21 mouse cellular contexts compared by ENCODE assay signal in the genomic region with DNA sequence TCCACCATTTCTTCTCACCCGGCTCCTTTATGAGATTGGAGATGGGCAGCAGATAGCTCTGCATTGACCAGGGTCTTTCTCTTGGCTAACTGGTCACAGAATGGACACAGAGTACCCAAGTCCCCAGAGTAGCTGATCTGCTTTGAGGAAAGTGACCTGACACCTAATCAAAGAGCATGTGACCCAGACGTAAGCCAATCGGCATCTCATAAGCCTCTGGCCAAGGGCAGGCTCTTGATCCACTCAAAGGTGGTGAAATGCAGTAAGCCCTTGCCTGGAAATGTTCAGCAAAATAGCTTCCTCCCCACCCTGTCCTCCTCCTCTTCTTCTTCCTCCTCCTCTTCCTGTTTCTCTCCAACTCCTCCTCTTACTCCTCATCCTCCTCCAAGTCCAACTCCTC.
DNase-seq lines count a peak whose midpoint lies in the region; TF ChIP-seq lines count a peak whose summit lies in the region.
"Had no signal": no experiment of that assay in that cellular context is flagged by ENCODE, and none has a peak within 500 bp of the region (broad histone marks: within the 10 kb centered on the region; RNA-seq: fewer than 3 reads in every experiment).

No protein-coding gene starts in this region.

- H3K27me3 ChIP-seq in myocyte (ENCODE audit: control insufficient read depth, insufficient read depth, insufficient read length): no peaks in the 10 kb centered on the region
- H3K27me3 ChIP-seq: embryonic facial prominence, embryonic 13.5 days; embryonic facial prominence, embryonic 15.5 days; forebrain, embryonic 12.5 days had no signal

- H3K4me3 ChIP-seq in myocyte: no peak overlapping the region
- H3K4me3 ChIP-seq: embryonic facial prominence, embryonic 13.5 days; embryonic facial prominence, embryonic 15.5 days; erythroblast, embryonic 14.5 days; forebrain, embryonic 10.5 days; forebrain, embryonic 12.5 days had no signal

- no peak overlapping the region for H3ac ChIP-seq in myocyte (ENCODE audit: control insufficient read depth, insufficient read length)

- intact Hi-C loops in heart, postnatal 14 days (cut with DNase I): no loop called here

- peak; percentile 26 to 35 for DNase-seq in heart, adult 18-20 months
- DNase-seq in heart, postnatal 14 days: no peak
- DNase-seq in lung, adult 18-20 months: peak; percentile 23 to 38
- DNase-seq in lung, postnatal 14 days: no peak
- DNase-seq in thymus, postnatal 0 days (ENCODE audit: low spot score): no peak
- DNase-seq: adrenal gland, adult 2 months; adrenal gland, postnatal 10 days; adrenal gland, postnatal 25 days; cerebellum, adult 11 months; cerebellum, adult 18-20 months; cerebellum, adult 8-10 months; cerebellum, adult 9-11 months; cerebellum, postnatal 14 days; cerebellum, postnatal 36 days; embryo, embryonic 11 days had no signal

- peak overlapping the region; percentile 54 for H3K4me2 ChIP-seq in myocyte (ENCODE audit: low read depth)
- H3K4me2 ChIP-seq: embryonic facial prominence, embryonic 13.5 days; embryonic facial prominence, embryonic 15.5 days; forebrain, embryonic 12.5 days had no signal

- no peaks in the 10 kb centered on the region for H3K36me3 ChIP-seq in myocyte (ENCODE audit: control insufficient read depth, insufficient read depth)
- H3K36me3 ChIP-seq: embryonic facial prominence, embryonic 13.5 days; embryonic facial prominence, embryonic 15.5 days; forebrain, embryonic 10.5 days; forebrain, embryonic 12.5 days had no signal

- no peak for TF ChIP-seq POLR2A in myocyte (IDR thresholded peaks at IDR 0.05; ENCODE audit: insufficient read length, low read depth)

- no peaks in the 10 kb centered on the region for H3K79me2 ChIP-seq in myocyte (ENCODE audit: control insufficient read depth, insufficient read depth)

TF ChIP-seq in myocyte, 11 proteins besides CTCF, POLR2A, EP300 and RAD21:
- TF ChIP-seq MAX (IDR thresholded peaks at IDR 0.05; ENCODE audit: low read depth) (no peak), MYOD1 (IDR thresholded peaks at IDR 0.05; ENCODE audit: control insufficient read depth in 1 of 3, insufficient read length in 2 of 3, low read depth in 2 of 3) (no peak), TCF3 (IDR thresholded peaks at IDR 0.05; ENCODE audit: insufficient read length, low read depth) (no peak), USF1 (IDR thresholded peaks at IDR 0.05; ENCODE audit: low read depth) (no peak), MYOG (IDR thresholded peaks at IDR 0.05; ENCODE audit: control insufficient read depth in 1 of 3, insufficient read depth in 1 of 3, insufficient read length in 2 of 3, low read depth in 2 of 3) (no peak), TCF12 (IDR thresholded peaks at IDR 0.05; ENCODE audit: insufficient read depth, poor library complexity, severe bottlenecking) (no peak), REST (IDR thresholded peaks at IDR 0.05; ENCODE audit: insufficient read depth, insufficient read length) (no peak), SRF (IDR thresholded peaks at IDR 0.05; ENCODE audit: control insufficient read depth, insufficient read length, low read depth) (no peak)

Comparison
In these comparisons a context has a peak if more than half of its experiments do, and no peak if none do; other contexts are left out.
1. DNase-seq: peak in heart, adult 18-20 months (2 of 2) and lung, adult 18-20 months (2 of 2); none in heart, postnatal 14 days (0 of 2), lung, postnatal 14 days (single experiment) and thymus, postnatal 0 days (single experiment).